Mouse (Mus musculus) heart, postnatal 0 days (tissue): ENCODE measurements at regions not wholly inside any gene's neighbourhood (a gene's known extent, or its start where the extent isn't known, plus 50 kb on each side); places are given as distances from the start of the nearest gene placed in this dataset.

Experiments used
- CTCF ChIP-seq: IDR thresholded peaks from 2 replicates; pipeline ENCODE4 v1.5.1; 2016; ENCODE audit warnings: antibody characterized with exemption, control low read depth, low read depth
- EP300 ChIP-seq: IDR thresholded peaks from 2 replicates; pipeline ENCODE4 v1.6.1; 2016; ENCODE audit warnings: antibody characterized with exemption, low read depth

DNA sequence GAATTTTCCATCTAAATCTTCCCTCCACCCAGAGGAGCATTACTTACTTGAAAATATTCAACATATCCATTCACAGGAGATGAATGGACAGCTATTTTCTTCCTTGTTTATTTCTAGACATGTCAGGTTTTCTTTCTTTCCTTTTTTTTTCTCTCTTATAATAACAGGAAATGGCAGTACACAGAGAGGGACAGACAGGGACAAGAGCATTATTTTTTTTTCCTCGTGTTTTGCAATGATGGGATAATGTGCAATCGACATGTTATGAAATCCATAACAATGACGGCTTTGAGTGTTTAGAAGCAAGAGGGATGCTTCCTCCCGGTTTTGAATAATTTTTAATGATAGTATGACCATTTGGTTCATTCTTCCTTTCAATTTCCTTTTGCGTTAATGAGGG lies 86.6 kb upstream of the Gm765 start:
- no peak for TF ChIP-seq EP300
- TF ChIP-seq CTCF: no peak
